Mouse (Mus musculus) spleen, adult 2 months (tissue): ENCODE data around the gene Lama1.

Experiments used
- CTCF ChIP-seq: fragments of 200-500 bp; IDR thresholded peaks from 2 replicates; pipeline ENCODE4 v1.5.1; 2011; ENCODE audit warnings: mild to moderate bottlenecking, inconsistent platforms; ENCODE audit not compliant: insufficient read depth, insufficient read length, insufficient replicate concordance; ENCODE audit errors: extremely low read depth
- POLR2A ChIP-seq: fragments of 200-500 bp; IDR thresholded peaks from 2 replicates; pipeline ENCODE4 v1.6.1; 2011; ENCODE audit warnings: low read depth, low read length, inconsistent platforms

- TF ChIP-seq CTCF (no peak), POLR2A (no peak)
These were observed 417 bp downstream of the Lama1 start for GRCm38 (mm10) chr17:67697461-67697891.
